In the genomic region with DNA sequence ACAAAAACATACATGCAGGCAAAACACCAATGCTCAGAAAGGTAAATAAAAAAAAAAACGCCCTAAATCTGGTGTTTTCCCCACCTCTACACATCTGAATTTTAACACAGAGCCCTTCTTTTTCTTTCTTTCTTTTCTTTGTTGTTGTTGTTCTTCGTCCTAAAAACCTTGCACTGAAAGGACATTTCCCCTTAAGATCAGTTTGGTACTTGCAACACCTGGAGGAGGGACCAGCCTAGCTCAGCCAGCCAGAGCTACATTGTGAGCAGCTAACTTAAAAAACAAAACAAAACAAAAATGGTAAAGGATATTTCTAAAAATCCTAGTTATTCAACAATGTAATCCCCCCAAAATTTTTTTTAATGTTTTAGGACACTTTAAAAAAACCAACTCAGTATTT, we compare ENCODE assay signal across 9 mouse cellular contexts. TPM values are rescaled to one million over a fixed set of nuclear protein-coding genes. Genes with fewer than 3 reads are reported as not detected.
DNase-seq lines count a peak whose midpoint lies in the region; ATAC-seq lines count a peak whose summit lies in the region.
"Had no signal": no experiment of that assay in that cellular context is flagged by ENCODE, and none has a peak within 500 bp of the region (broad histone marks: within the 10 kb centered on the region; RNA-seq: fewer than 3 reads in every experiment).

No protein-coding gene starts in this region.

- no peaks in the 10 kb centered on the region for H3K27me3 ChIP-seq in heart, embryonic 15.5 days
- no peaks in the 10 kb centered on the region for H3K27me3 ChIP-seq in hindbrain, embryonic 14.5 days (ENCODE audit: control insufficient read depth, insufficient read depth, low read length)
- H3K27me3 ChIP-seq in midbrain, embryonic 10.5 days (ENCODE audit: low read depth, poor library complexity, severe bottlenecking), result no peaks in the 10 kb centered on the region

- peak overlapping the region; percentile 77 for H3K4me3 ChIP-seq in heart, embryonic 15.5 days
- H3K4me3 ChIP-seq in brown adipose tissue, adult 24 weeks (ENCODE audit: insufficient read depth, low read depth, low read length), result no peak overlapping the region
- peak overlapping the region; percentile 69 for H3K4me3 ChIP-seq in hindbrain, embryonic 14.5 days (replicated peaks; ENCODE audit: low read length)
- H3K4me3 ChIP-seq in midbrain, embryonic 10.5 days, result peak overlapping the region; percentile 75

- no peak for DNase-seq in heart, postnatal 25 days (ENCODE audit: low spot score)
- DNase-seq in hindbrain, embryonic 14.5 days (ENCODE audit: low spot score), result no peak
- no peak for DNase-seq in midbrain, embryonic 10.5 days (ENCODE audit: low spot score)
- DNase-seq in adrenal gland, adult 18-20 months (ENCODE audit: low spot score in 2 of 2), result no peak
- no peak for DNase-seq in left cerebral cortex, adult 8-10 months (ENCODE audit: low spot score in 2 of 2)
- DNase-seq in kidney, postnatal 25 days, result no peak

- intact Hi-C loops in heart, postnatal 25 days (cut with DNase I), result no loop called here

- peaks cover 14% of the 10 kb centered on the region for H3K4me1 ChIP-seq in heart, embryonic 15.5 days (replicated peaks)
- H3K4me1 ChIP-seq in brown adipose tissue, adult 24 weeks (ENCODE audit: control insufficient read depth, insufficient read depth, insufficient read length, low read length), result no peaks in the 10 kb centered on the region
- peaks cover 23% of the 10 kb centered on the region for H3K4me1 ChIP-seq in hindbrain, embryonic 14.5 days (replicated peaks; ENCODE audit: control insufficient read depth, insufficient read depth, low read length)
- peaks cover 44% of the 10 kb centered on the region for H3K4me1 ChIP-seq in midbrain, embryonic 10.5 days

- H3K27ac ChIP-seq in heart, embryonic 15.5 days, result peak overlapping the region; percentile 100
- H3K27ac ChIP-seq in brown adipose tissue, adult 24 weeks (replicated peaks; ENCODE audit: low read depth, low read length), result 0 out of 2 replicates have a peak overlapping the region, but pooled peaks have one; percentile 37
- H3K27ac ChIP-seq in hindbrain, embryonic 14.5 days, result peak overlapping the region; percentile 100
- H3K27ac ChIP-seq in midbrain, embryonic 10.5 days (replicated peaks), result peak overlapping the region; percentile 99; the same call in 1 of the 2 replicates

- ATAC-seq in heart, embryonic 15.5 days (replicated peaks; ENCODE audit: insufficient number of reproducible peaks, insufficient read depth, low FRiP score, low read depth), result no peak
- ATAC-seq in hindbrain, embryonic 14.5 days (ENCODE audit: low FRiP score), result no peak

- no peaks in the 10 kb centered on the region for H3K36me3 ChIP-seq in heart, embryonic 15.5 days
- no peaks in the 10 kb centered on the region for H3K36me3 ChIP-seq in hindbrain, embryonic 14.5 days (replicated peaks; ENCODE audit: control insufficient read depth, insufficient read depth)
- no peaks in the 10 kb centered on the region for H3K36me3 ChIP-seq in midbrain, embryonic 10.5 days
- H3K36me3 ChIP-seq: G1E had no signal

- no peak overlapping the region for H3K9ac ChIP-seq in heart, embryonic 15.5 days
- peak overlapping the region; percentile 87 for H3K9ac ChIP-seq in hindbrain, embryonic 14.5 days

- H3K9me3 ChIP-seq in heart, embryonic 15.5 days (replicated peaks), result no peaks in the 10 kb centered on the region
- no peaks in the 10 kb centered on the region for H3K9me3 ChIP-seq in hindbrain, embryonic 14.5 days (ENCODE audit: control insufficient read depth, low read length)
- H3K9me3 ChIP-seq in midbrain, embryonic 10.5 days (replicated peaks), result no peaks in the 10 kb centered on the region
- H3K9me3 ChIP-seq: G1E had no signal

- 37% methylated on average over 2 of the region's 2 CpGs for WGBS in heart, embryonic 15.5 days
- WGBS in hindbrain, embryonic 14.5 days, result 46% methylated on average over 2 of the region's 2 CpGs
- 44% methylated on average over 2 of the region's 2 CpGs for WGBS in midbrain, embryonic 10.5 days

- H3K4me2 ChIP-seq in heart, embryonic 15.5 days, result peak overlapping the region; percentile 88
- H3K4me2 ChIP-seq in hindbrain, embryonic 14.5 days (replicated peaks), result peak overlapping the region; percentile 99

RNA-seq across cellular contexts. Expression of gene Spen, which starts 6.1 kb away (rescaled TPM):
- polyA plus RNA-seq in heart, embryonic 15.5 days (2015; fragmentation: Nextera tagmentation; extraction: Ambion mirVana), result 6.3 and 7.5 TPM in 2 replicates
- 10 to 100 TPM; 27.3 to 29.7 TPM for total RNA-seq in heart, postnatal 25 days (2021)
- 9.5 and 15.2 TPM in 2 replicates for polyA plus RNA-seq in brown adipose tissue, adult 24 weeks (2012; ENCODE audit: insufficient read depth, insufficient read length, missing spikeins)
- 20.3 and 20.4 TPM in 2 replicates for polyA plus RNA-seq in hindbrain, embryonic 14.5 days (2014; fragmentation: Nextera tagmentation; extraction: Ambion mirVana)
- polyA plus RNA-seq in midbrain, embryonic 10.5 days (2016; fragmentation: Nextera tagmentation; extraction: Ambion mirVana), result 12.3 and 14.8 TPM in 2 replicates
- 10 to 100 TPM; 49.4 to 53.7 TPM for total RNA-seq in adrenal gland, adult 18-20 months (2021)
- 10 to 100 TPM; 57.2 to 66.6 (median 62.1) TPM for total RNA-seq in left cerebral cortex, adult 8-10 months (2022)

Comparison
In these comparisons a context has a peak if more than half of its experiments do, and no peak if none do; other contexts are left out.
1. H3K27ac ChIP-seq: peak in every context shown above with its lines; median percentile 100 in heart, embryonic 15.5 days; 100 in hindbrain, embryonic 14.5 days; 99 in midbrain, embryonic 10.5 days; 37 in brown adipose tissue, adult 24 weeks.